Mouse (Mus musculus) heart, postnatal 36 days (tissue): ENCODE measurements at regions not wholly inside any gene's neighbourhood (a gene's known extent, or its start where the extent isn't known, plus 50 kb on each side); places are given as distances from the start of the nearest gene placed in this dataset.
"Not testable (repeated sequence)": the region's sequence is repeated elsewhere in the genome, so short reads cannot be mapped to it uniquely, and the experiment has no call there.

Experiments
- DNase-seq, 2 experiments: peaks; one replicate each; pipeline ENCODE4 v3.0.0; 2021 to 2022
- intact Hi-C: fragments of 180-260 bp; cut with DNase I; formaldehyde crosslinking; loops from one replicate; pipeline ENCODE4 v1.15.1; 2025

DNA sequence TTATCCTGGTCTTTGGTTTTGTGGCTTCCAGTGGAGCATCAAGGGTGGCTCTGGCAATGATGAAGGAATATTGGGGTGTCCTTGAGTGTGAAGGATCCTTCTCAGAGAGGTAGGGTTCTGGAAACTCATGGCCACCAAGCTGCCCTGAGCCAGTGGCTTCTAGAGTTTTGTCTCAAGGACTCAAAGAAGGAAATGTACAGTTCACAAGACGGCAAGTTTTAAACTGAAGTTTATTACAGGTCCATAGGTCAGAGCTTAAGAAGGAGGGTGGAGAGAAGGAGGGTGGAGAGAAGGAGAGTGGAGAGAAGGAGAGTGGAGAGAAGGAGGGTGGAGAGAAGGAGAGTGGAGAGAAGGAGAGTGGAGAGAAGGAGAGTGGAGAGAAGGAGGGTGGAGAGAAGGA is 178.0 kb downstream of the Wdr11 start:
- intact Hi-C loops, DNase-seq: not testable (repeated sequence)

DNA sequence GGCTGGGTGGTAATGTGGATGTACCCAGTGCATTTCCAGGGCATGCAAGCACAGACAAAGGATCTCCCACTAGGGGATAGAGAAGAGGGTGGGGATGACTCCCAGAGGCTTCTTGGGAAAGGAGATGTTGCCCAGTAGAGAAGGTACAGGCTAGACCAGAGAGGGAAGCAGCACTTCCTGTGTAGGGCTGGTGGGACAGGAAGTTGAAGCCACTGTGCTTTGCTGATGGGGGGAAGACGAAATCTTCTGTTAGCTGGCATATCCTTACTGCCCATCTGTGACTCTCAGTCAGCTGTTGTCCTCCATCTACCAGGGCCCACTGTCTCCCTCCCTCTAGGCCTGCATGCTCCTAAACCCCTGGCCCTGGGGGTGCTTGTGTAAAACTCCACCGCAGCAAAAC is 180.2 kb downstream of the Wdr11 start:
- no peak for DNase-seq
- intact Hi-C loops, result no loop called here

DNA sequence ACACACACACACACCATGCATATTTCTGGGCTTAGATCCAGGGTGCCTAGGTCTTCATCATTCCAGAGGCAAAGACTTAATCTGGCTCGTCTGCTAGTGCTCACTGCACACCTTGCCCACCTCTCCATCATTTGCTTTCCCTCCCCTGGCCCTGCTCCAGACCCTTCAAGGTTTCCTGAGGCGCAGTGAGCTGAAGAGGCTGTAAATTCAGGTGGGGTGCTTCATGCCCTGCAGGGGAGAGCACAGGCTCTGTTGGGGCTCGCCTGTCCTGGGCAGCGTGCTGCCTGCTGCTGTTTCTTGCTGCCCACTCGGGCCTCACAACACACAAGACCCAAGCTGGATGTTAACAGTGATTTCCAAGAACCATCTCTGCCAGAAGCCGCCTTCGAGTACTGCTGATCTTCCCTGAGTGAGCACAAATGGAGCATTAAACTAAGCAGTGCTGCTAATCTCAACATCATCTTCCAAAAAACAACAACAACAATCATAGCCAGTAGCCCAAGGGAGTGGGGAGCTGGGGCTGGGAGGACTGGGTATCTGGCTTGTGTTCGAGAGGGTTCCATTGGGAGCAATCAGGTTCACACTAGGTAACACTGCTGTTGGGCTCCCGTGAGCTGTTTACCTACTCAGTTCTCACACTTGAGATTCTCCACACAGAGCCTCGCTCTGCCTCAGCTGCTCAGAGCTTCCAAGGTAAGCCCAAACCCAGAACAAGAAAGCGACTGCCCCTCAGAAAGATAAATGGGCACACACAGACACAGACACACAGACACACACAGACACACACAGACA is 181.1 kb downstream of the Wdr11 start:
- DNase-seq, result no peak
- intact Hi-C loops, result no loop called here

DNA sequence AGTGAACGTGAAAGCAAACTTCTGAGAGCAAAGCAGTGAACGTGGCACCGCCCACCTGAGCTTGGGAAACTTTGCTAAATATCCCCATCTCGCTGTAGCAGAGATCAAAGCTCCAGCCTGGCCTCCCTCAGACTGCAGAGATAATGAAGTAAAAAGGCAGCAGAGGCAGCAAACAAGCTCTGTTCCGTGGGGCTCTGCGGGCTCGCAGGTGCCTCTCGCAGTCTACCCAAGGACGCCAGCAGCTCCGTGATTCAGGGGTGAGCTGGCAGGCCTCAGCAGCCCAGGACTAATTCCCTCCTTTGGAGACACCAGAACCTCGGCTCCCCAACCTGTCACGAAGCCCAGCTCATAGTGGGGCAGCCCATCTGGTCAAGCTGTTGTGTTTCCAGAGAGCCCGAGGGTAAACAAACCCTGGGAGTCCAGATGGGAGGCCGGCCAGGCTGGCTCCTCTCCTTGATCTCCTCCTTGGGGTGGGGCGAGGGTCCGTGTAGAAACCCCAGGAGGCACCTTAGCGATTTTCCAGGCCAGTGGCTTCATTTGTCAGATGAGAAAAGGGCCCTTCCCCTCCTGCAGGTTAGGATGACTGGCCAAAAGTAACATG is 182.7 kb downstream of the Wdr11 start:
- DNase-seq, result no peak
- intact Hi-C loops, result no loop called here

DNA sequence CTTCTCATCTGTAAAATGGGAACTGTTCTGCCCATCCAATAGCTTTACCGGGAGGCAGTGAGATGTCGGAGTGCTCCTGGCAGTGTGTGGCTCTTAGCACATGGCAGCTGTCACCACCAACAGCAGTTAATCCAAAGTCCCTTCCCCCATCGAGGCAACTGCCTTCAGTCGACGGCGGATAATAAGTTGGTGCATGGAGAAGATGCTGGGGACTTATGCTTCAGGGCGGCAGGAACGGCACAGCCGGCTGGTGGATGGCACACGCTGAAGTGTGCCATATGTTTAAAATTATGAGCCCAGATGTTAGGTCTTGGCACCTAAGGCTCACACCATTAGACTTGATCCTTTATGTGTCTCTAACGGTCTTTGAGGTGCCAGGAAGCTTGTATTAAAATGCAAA is 183.5 kb downstream of the Wdr11 start:
- intact Hi-C loops, result no loop called here

DNA sequence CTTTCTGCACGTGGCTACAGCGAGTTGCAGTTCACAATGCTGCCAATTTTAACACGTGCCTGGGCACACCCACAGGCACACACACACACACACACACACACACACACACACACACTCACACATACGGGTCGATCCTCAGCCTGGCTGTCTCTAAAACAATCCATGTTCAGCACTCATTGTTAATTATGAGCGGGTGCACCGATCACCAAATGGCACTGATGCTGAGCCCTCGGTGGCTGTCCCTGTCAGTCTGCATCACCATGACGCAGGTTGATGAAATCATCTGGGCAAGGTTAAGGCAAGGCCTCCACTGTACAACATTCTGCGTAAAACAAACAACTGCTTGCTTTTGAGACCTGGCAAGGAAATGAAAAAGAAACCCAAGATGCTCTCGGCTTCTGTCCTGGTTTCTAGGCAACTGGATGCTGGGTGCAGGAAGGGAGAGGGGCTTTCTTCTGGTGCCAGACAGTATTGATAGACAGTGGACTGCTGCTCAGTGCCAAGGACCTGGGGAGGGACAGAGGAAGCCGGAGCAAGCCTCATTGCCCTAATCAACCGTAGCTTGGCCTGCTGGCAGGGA is 187.3 kb downstream of the Wdr11 start:
- intact Hi-C loops, result no loop called here
- no peak for DNase-seq

More for the DNA sequence above, 183.5 kb downstream of the Wdr11 start:
- DNase-seq, result no peak

DNA sequence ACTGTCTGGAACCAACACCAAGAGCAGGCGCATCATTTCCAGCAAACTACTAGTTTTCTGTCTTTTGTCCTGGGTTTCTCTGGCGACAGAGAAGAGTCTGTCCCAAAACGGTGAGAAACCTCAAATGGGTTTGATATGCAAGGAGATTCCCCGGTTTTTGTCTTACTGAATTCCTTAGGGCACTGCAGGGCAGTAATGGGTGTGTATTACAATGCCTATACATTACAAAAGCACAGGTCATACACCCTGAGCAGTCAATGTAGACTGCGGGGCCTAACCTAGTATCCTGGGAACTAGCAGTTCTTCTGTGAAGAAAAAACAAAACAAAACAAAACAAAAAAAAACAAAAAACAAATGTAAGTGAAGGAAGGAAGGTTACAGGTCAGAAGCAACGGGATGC is 188.3 kb downstream of the Wdr11 start:
- intact Hi-C loops, result no loop called here
- DNase-seq, result no peak

DNA sequence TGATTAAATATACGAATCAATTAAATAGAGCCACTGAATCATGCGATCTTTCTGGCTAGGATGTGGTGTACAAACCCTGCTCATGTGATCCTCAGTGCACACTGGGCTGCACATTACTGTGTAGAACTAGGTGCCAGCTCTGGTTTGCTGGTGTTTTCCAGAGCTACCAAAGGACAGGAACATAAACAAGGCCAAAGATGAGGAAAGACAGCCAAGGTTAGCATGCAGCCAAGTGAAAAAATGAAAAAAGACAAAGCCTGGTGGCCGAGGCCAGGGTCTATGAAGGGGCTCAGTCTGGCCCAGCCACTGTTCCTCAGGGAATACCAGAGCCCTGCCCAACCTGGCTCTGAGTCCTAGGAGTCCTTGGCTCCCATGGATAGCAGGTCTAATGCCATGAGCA is 190.1 kb downstream of the Wdr11 start:
- DNase-seq, result no peak
- intact Hi-C loops, result no loop called here

DNA sequence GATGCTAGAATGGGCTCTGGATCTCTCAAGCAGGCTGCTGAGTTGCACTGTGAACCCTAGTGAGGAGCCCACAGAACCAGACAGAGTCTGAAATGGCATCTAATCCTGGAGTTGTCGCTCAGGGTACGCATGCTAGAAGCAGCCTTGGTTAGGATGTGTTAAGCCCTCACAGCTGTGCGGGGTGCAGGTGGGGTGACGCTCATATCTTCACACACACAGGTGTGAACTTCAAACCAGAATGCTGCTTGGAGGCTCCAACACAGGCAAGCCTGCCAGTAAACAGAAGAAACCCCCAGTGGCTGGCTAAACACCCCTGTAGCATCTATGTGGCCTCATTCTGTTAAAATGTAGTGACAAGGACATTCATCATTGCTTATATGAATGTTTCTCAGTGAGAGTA is 193.3 kb downstream of the Wdr11 start:
- no peak for DNase-seq
- intact Hi-C loops, result no loop called here

DNA sequence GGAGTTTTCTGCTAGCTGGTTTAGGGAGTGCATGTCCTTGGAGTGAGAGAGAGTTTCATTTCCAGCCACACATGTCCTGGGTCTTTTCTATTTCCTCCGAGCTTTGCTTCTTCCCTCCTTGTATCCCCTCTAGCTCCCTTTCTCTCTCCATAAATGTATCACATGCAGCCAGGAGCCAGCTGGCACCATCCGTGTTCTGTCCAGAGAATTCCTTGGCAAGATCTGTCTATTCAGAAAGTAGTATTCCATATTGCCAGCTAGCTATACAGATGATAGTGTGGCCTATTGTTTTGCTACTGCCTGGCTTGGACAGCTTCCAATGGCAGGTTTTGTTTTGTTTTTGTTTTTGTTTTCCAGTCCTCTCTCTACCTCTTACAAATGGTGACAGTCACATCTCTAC is 195.3 kb downstream of the Wdr11 start:
- DNase-seq, result no peak
- intact Hi-C loops, result no loop called here

DNA sequence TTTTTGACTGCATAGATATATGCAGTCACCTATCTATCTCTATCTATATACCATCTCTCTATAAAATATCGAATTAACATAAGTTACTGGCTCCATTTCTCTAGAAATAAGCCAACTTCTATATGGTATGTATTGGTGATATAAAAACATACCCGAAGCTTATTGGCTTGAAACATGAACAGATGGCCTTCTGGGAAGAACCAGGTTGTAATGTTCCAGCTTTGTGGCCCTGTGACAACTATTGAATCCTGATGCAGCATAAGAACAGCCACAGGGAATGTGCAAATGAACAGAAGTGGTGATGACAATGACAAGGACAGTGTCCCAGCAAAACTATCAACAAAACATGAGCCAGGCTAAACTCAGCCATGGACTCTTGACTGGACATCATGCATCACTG is 196.1 kb downstream of the Wdr11 start:
- no peak for DNase-seq
- intact Hi-C loops, result no loop called here

DNA sequence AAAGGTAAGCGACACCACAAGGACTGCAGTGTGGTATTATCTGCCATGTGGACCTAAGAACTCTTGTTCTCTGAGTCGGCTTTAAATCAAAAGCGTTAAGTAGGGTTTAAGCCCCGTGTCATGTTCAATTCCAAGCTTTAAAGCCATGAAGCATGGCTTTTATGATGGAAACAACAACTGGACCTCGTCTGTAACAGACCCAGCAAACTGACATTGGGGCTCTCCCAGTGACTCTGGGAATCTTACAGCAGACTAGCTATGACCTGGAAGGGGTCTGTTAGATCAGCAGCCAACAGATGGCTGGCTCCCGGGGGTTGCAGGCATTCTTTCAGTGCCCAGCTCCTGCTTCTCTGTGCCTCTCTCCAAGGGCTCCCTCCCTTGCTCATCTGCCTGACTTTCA is 197.8 kb downstream of the Wdr11 start:
- intact Hi-C loops, result no loop called here
- DNase-seq, result no peak

DNA sequence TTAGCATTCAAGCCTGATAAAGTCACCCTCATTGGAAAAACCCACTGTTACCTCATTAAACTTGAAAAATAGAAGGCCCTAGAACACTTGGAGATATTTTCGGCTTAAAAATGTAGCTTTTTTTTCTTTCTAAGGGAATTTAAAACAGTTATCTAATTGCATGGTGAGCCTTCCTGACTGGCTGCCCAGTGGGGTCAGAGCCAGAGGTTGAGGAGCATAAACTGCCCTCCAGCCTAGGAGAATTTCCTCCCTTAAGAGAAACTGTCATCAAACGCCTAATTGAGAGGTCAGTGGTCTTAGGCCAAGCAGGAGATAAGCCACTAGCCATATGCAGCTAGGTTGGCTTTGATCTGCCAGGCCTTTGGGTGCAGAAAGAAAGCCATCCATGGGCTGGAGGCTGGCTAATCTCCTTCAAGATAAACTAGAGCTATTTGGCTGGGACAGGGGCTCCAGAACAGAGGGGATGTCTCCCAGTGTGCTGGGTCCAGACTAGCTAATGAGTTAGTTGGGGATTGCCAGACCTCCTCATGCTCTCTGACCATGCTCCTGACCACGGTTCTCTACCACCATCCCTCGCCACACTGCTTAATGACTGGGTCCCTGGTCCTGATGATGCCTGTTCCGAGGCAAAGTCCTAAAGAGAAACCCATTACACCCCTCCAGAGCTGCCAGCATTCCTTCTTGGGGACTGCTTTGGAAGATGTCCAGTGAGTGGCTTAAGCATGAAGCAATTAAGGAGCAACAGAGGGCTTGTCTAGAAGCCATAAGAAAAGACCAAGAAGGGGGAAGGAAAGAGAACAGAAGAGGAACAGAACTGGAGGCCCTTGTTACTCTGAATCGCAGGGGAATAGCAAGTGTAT is 199.2 kb downstream of the Wdr11 start:
- DNase-seq, result peak; percentile 38 to 47
- intact Hi-C loops, result no loop called here

DNA sequence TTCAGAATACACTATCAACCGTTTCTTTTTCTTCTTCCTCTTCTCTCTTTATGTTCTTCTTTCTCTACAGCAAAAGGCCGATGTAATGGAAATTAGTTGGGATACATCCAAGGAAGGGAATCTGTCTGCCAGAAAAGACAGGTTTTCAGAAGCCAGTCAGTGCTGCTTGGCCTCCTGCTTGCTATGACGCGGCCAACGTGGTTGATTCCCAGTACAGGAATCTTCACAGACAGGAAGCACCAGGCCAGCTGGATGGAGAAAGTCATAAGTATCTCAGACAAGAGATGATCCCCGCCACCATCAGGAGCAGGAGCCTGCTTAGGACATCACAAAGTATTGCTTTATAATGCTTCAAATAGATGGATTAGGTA is 199.8 kb downstream of the Wdr11 start:
- DNase-seq, result peak; percentile 15 to 21
- intact Hi-C loops, result no loop called here

DNA sequence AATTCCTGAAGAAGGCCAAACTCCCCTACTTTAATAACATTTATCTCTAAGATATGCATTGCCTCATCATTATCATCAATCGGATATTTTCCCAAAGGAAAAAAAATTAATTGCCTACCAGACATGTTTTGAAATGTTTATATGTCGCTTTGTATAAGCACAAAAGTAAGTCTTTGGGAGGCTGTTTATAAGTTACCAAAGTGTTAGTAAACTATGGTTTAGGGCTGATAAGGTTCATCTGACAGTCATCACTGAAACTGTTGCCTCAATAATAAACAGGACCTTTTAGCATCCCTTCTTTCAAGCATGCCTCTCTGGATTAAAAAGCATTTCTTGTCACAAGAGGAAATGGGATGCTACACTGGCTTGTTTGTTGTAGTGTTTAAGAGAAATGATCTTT is 202.1 kb downstream of the Wdr11 start:
- intact Hi-C loops, result no loop called here
- no peak for DNase-seq

DNA sequence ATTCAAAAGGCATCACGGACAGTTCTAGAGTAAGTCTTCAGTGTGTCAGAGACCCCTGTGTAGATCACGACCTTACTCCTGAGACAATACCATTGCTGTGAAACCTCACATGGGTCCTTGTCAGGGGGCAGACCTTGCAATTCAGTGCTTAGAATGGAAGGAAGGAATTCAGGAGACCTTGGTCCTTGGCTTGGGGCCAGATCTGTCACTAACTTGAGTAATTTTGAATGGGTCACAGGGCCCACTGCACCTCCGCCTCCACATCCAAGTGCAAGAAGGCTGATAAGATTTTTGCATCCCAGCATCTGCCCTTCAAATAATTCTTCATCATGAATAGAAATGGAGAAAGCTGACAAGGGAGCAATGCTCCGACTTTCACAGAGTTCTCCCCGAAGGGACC is 202.6 kb downstream of the Wdr11 start:
- intact Hi-C loops, result no loop called here
- DNase-seq, result no peak

DNA sequence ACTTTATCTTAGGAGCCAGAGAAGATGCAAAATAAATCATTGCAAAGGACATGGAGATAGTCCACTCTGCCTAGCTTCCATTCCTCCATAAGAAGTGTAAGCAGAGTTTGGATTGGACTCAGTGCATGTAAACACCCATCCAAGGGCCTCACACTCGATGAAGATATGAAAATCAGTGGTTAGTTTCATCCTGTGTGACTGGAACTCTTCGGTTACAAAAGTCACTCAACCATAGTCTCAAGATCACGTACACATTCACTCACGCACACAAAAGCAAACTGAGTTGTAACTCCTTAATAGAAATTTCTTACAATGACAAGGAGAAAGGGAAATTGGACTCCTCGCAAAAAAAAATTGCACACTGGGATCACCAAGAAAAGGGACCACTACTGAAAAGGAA is 206.9 kb downstream of the Wdr11 start:
- intact Hi-C loops, result no loop called here
- DNase-seq, result no peak

DNA sequence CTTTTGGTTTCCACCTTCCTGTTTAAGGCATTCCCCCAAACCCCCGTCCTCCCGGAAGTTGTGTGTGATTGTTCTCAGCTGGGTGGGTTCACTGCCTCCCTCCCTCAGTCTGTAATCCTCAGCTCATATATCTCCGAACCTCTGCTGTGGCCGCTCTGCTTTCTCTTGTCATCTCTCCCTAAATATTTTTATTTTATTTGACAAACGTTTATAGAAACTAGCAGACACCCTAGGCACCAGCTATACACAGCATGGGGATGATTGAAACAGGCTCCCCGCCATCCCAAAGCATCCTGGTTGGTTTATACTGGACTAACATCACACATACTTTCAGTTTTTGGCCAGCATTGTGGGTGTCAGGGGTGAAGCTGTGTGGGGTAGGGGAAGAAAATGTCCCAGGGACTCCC is 208.8 kb downstream of the Wdr11 start:
- intact Hi-C loops, result no loop called here

DNA sequence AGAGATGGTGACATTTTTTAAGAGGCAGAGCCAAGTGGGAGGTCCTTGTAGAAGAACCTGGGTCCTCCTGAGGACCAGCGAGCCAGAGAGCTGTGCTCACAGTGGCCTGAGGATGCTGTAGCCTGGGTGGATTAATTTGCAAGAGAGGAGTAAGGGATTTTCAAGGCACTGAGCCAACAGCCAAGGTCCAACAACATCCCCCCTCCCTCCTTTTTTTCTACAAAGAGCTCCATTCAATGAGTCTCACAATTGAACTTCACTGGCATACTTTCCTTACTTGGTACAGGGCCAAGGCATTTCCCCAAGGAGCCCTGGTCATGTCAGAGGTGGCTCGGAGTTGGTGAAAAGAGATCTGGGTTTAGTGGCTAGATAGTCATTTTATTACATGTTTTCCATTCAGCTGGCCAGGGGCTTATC is 209.8 kb downstream of the Wdr11 start:
- intact Hi-C loops, result no loop called here
- DNase-seq, result peak in 1 of 2 experiments; percentile 35

More for the DNA sequence above, 208.8 kb downstream of the Wdr11 start:
- DNase-seq, result no peak

DNA sequence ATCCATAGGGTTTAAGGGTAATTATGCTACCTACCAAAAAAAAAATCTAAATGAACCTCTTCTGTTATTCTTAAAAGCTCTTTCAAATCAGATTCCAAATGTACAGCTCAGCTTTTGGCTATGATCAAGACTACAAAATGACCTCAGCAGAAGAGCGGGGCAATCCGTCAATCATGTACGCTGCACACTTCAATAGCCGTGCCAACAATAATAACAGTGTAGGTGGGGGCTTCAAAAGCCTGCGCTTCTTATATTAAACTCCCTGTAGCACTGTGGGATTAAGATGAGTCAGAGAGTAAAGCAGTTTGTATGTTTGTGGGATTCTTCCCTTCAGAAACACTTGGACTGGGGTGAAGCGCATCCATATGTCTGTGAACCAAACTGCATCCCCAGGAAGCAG is 210.5 kb downstream of the Wdr11 start:
- intact Hi-C loops, result no loop called here
- DNase-seq, result no peak

DNA sequence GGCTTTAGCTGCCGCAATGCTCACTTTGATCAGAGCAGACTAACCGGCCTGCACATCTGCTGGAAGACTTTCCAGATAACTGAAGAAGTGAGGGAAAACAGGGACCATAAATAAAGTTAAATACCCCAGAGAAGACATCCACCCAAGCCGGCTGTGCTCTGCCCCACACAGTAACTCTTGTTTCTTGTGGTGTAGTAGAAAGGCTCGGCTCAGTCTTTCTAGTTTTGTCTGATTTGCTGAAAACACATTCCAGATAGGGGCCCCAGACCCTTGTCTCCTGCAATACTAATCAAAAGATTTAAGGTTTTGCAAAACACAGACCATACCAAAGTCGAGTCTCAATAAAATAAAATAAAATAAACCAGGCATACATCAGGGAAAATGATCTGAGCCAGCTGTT is 213.7 kb downstream of the Wdr11 start:
- intact Hi-C loops, result no loop called here
- no peak for DNase-seq
